Mouse (Mus musculus) spleen, adult 2 months (tissue): ENCODE results near the gene Gpc5.

ENCODE experiments used
- CTCF ChIP-seq: fragments of 200-500 bp; IDR thresholded peaks from 2 replicates; pipeline ENCODE4 v1.5.1; 2011; ENCODE audit warnings: mild to moderate bottlenecking, inconsistent platforms; ENCODE audit not compliant: insufficient read depth, insufficient read length, insufficient replicate concordance; ENCODE audit errors: extremely low read depth
- POLR2A ChIP-seq: fragments of 200-500 bp; IDR thresholded peaks from 2 replicates; pipeline ENCODE4 v1.6.1; 2011; ENCODE audit warnings: low read depth, low read length, inconsistent platforms

- TF ChIP-seq CTCF = no peak
- TF ChIP-seq POLR2A = no peak
Measured at GRCm38 (mm10) chr14:115760241-115760640, 668.2 kb downstream of the Gpc5 start.
